In the genomic region with DNA sequence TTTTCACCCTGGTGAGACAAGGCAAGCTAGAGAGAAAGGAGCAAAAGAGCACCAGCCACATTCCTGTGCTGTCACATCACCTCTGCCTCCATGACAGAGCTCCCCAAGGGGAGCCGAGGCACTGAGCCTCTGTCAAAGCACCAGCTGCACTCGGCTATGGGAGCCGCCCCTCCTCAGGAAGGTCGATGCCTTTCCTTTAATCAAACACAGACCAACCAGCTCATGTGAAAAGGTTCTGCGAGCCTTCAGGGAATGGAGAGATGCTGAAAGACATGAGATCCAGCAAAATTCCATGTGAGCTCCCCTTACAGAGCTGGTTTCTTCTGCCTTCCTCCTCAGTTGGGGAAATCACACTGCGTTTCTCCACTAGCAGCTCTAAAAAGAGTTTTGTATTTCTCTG, we compare ENCODE assay signal across 21 mouse cellular contexts.
DNase-seq lines count a peak whose midpoint lies in the region; ATAC-seq lines count a peak whose summit lies in the region.
"Had no signal": no experiment of that assay in that cellular context is flagged by ENCODE, and none has a peak within 500 bp of the region (broad histone marks: within the 10 kb centered on the region; RNA-seq: fewer than 3 reads in every experiment).

No protein-coding gene starts in this region.

- no peaks in the 10 kb centered on the region for H3K36me3 ChIP-seq in midbrain, embryonic 11.5 days (ENCODE audit: control insufficient read depth, insufficient read depth, low read length)
- H3K36me3 ChIP-seq in midbrain, embryonic 10.5 days = no peaks in the 10 kb centered on the region
- no peaks in the 10 kb centered on the region for H3K36me3 ChIP-seq in embryonic facial prominence, embryonic 11.5 days (replicated peaks; ENCODE audit: control insufficient read depth, insufficient read depth, low read depth, low read length)
- H3K36me3 ChIP-seq in heart, embryonic 11.5 days (ENCODE audit: control insufficient read depth, insufficient read depth, low read length) = no peaks in the 10 kb centered on the region
- H3K36me3 ChIP-seq: forebrain, embryonic 12.5 days; heart, embryonic 13.5 days; midbrain, embryonic 13.5 days had no signal

- H3K9me3 ChIP-seq in midbrain, embryonic 11.5 days (ENCODE audit: control insufficient read depth, low read length) = no peaks in the 10 kb centered on the region
- H3K9me3 ChIP-seq in midbrain, embryonic 10.5 days (replicated peaks) = no peaks in the 10 kb centered on the region
- no peaks in the 10 kb centered on the region for H3K9me3 ChIP-seq in embryonic facial prominence, embryonic 11.5 days (replicated peaks; ENCODE audit: control insufficient read depth, low read length)
- H3K9me3 ChIP-seq in heart, embryonic 11.5 days (replicated peaks; ENCODE audit: control insufficient read depth, low read length) = no peaks in the 10 kb centered on the region
- H3K9me3 ChIP-seq: forebrain, embryonic 12.5 days; heart, embryonic 13.5 days; midbrain, embryonic 13.5 days had no signal

- H3K27ac ChIP-seq in midbrain, embryonic 11.5 days (ENCODE audit: low read depth, low read length) = no peak overlapping the region
- H3K27ac ChIP-seq in midbrain, embryonic 10.5 days (replicated peaks) = no peak overlapping the region
- H3K27ac ChIP-seq in embryonic facial prominence, embryonic 11.5 days (replicated peaks; ENCODE audit: low read depth, low read length) = no peak overlapping the region
- no peak overlapping the region for H3K27ac ChIP-seq in heart, embryonic 11.5 days (ENCODE audit: low read depth, low read length)
- H3K27ac ChIP-seq: forebrain, embryonic 12.5 days; heart, embryonic 13.5 days; hindbrain, postnatal 0 days; midbrain, embryonic 13.5 days had no signal

- DNase-seq in midbrain, embryonic 11.5 days (ENCODE audit: low spot score, missing footprints) = peak; percentile 87
- no peak for DNase-seq in midbrain, embryonic 10.5 days (ENCODE audit: low spot score)
- peak; percentile 74 for DNase-seq in embryonic facial prominence, embryonic 11.5 days (ENCODE audit: low spot score)
- peak; percentile 9 for DNase-seq in gastrocnemius, postnatal 14 days
- peak; percentile 21 for DNase-seq in skeletal muscle tissue, adult 2 months (ENCODE audit: low read depth, low spot score)
- no peak for DNase-seq in layer of hippocampus, adult 8-10 months (ENCODE audit: low spot score in 2 of 2)
- DNase-seq: adrenal gland, postnatal 10 days; cerebellum, adult 9-10 months; kidney, adult 2 months; kidney, postnatal 4 days; layer of hippocampus, postnatal 36 days; lung, postnatal 14 days; right cerebral cortex, postnatal 4 days; thymus, adult 18-20 months had no signal

- H3K27me3 ChIP-seq in midbrain, embryonic 11.5 days (ENCODE audit: control insufficient read depth, insufficient read depth, low read length) = no peaks in the 10 kb centered on the region
- no peaks in the 10 kb centered on the region for H3K27me3 ChIP-seq in midbrain, embryonic 10.5 days (ENCODE audit: low read depth, poor library complexity, severe bottlenecking)
- no peaks in the 10 kb centered on the region for H3K27me3 ChIP-seq in embryonic facial prominence, embryonic 11.5 days (ENCODE audit: control insufficient read depth, insufficient read depth, low read length)
- H3K27me3 ChIP-seq in heart, embryonic 11.5 days (ENCODE audit: control insufficient read depth, insufficient read depth, low read length) = no peaks in the 10 kb centered on the region
- H3K27me3 ChIP-seq: forebrain, embryonic 12.5 days; heart, embryonic 13.5 days; midbrain, embryonic 13.5 days had no signal

- intact Hi-C loops in gastrocnemius, postnatal 14 days (cut with DNase I; ENCODE audit: low total_unique reads) = no loop called here

- H3K4me1 ChIP-seq in midbrain, embryonic 11.5 days (ENCODE audit: control insufficient read depth, insufficient read depth, low read length) = no peaks in the 10 kb centered on the region
- H3K4me1 ChIP-seq in midbrain, embryonic 10.5 days = peaks cover 8% of the 10 kb centered on the region; the same call in 1 of the 2 replicates
- H3K4me1 ChIP-seq in embryonic facial prominence, embryonic 11.5 days (ENCODE audit: control insufficient read depth, insufficient read depth, low read length) = no peaks in the 10 kb centered on the region; the same call in 1 of the 2 replicates
- H3K4me1 ChIP-seq in heart, embryonic 11.5 days (ENCODE audit: control insufficient read depth, insufficient read depth, low read length) = no peaks in the 10 kb centered on the region
- H3K4me1 ChIP-seq: heart, embryonic 13.5 days had no signal

- no peak for ATAC-seq in midbrain, embryonic 11.5 days (ENCODE audit: low FRiP score)
- no peak for ATAC-seq in embryonic facial prominence, embryonic 11.5 days (replicated peaks; ENCODE audit: insufficient number of reproducible peaks, low FRiP score, low TSS enrichment, low read depth)
- ATAC-seq in heart, embryonic 11.5 days (replicated peaks; ENCODE audit: insufficient number of reproducible peaks, low FRiP score, low TSS enrichment) = no peak
- ATAC-seq: CD4-positive, CD25-positive, alpha-beta regulatory T cell, adult 4 months; hindbrain, postnatal 0 days; midbrain, embryonic 13.5 days had no signal

- no peak overlapping the region for H3K4me2 ChIP-seq in midbrain, embryonic 11.5 days
- no peak overlapping the region for H3K4me2 ChIP-seq in embryonic facial prominence, embryonic 11.5 days (ENCODE audit: low read depth, low read length)
- H3K4me2 ChIP-seq in heart, embryonic 11.5 days = no peak overlapping the region
- H3K4me2 ChIP-seq: forebrain, embryonic 12.5 days; heart, embryonic 13.5 days; midbrain, embryonic 13.5 days had no signal

- no peak overlapping the region for H3K4me3 ChIP-seq in midbrain, embryonic 11.5 days (ENCODE audit: low read depth, low read length)
- H3K4me3 ChIP-seq in midbrain, embryonic 10.5 days = no peak overlapping the region
- H3K4me3 ChIP-seq in embryonic facial prominence, embryonic 11.5 days (ENCODE audit: low read depth, low read length) = no peak overlapping the region
- no peak overlapping the region for H3K4me3 ChIP-seq in heart, embryonic 11.5 days (ENCODE audit: low read depth, low read length)
- H3K4me3 ChIP-seq: forebrain, embryonic 12.5 days; heart, embryonic 13.5 days; midbrain, embryonic 13.5 days; myocyte had no signal

- 58% methylated on average over 6 of the region's 6 CpGs for WGBS in midbrain, embryonic 11.5 days
- WGBS in midbrain, embryonic 10.5 days = 62% methylated on average over 6 of the region's 6 CpGs
- 20% methylated on average over 6 of the region's 6 CpGs for WGBS in embryonic facial prominence, embryonic 11.5 days
- 38% methylated on average over 6 of the region's 6 CpGs for WGBS in heart, embryonic 11.5 days (ENCODE audit: insufficient replicate concordance)

- H3K9ac ChIP-seq in midbrain, embryonic 11.5 days (ENCODE audit: low read length) = no peak overlapping the region
- H3K9ac ChIP-seq in embryonic facial prominence, embryonic 11.5 days (replicated peaks; ENCODE audit: low read length) = no peak overlapping the region
- H3K9ac ChIP-seq in heart, embryonic 11.5 days (ENCODE audit: low read depth, low read length) = no peak overlapping the region
- H3K9ac ChIP-seq: forebrain, embryonic 12.5 days; heart, embryonic 13.5 days; midbrain, embryonic 13.5 days had no signal

Comparison
In these comparisons a context has a peak if more than half of its experiments do, and no peak if none do; other contexts are left out.
1. DNase-seq: peak in midbrain, embryonic 11.5 days (single experiment), embryonic facial prominence, embryonic 11.5 days (single experiment), gastrocnemius, postnatal 14 days (single experiment) and skeletal muscle tissue, adult 2 months (single experiment); none in midbrain, embryonic 10.5 days (single experiment) and layer of hippocampus, adult 8-10 months (0 of 2).